Comparison of ENCODE assay signal across 7 mouse cellular contexts in genomic region chr2:103706226-103706625, GRCm38 (mm10). TPM values are rescaled to one million over a fixed set of nuclear protein-coding genes. Genes with fewer than 3 reads are reported as not detected.
DNase-seq lines count a peak whose midpoint lies in the region; ATAC-seq lines count a peak whose summit lies in the region.

No protein-coding gene starts in this region.

- no peak overlapping the region for H3K4me2 ChIP-seq in intestine, embryonic 14.5 days (ENCODE audit: low read length)
- no peak overlapping the region for H3K4me2 ChIP-seq in stomach, embryonic 14.5 days (replicated peaks; ENCODE audit: low read depth, low read length)

- ATAC-seq in intestine, embryonic 14.5 days (replicated peaks; ENCODE audit: low FRiP score, low TSS enrichment, low read depth): peak; percentile 72
- ATAC-seq in megakaryocyte progenitor cell, adult 5-6 weeks (replicated peaks; ENCODE audit: poor library complexity): peak; percentile 52
- ATAC-seq in stomach, embryonic 14.5 days (ENCODE audit: insufficient number of reproducible peaks, insufficient read depth, low FRiP score, low read depth): peak; percentile 76

- no peaks in the 10 kb centered on the region for H3K27me3 ChIP-seq in intestine, embryonic 14.5 days (replicated peaks; ENCODE audit: control insufficient read depth, insufficient read depth, low read length)
- H3K27me3 ChIP-seq in stomach, embryonic 14.5 days (ENCODE audit: control insufficient read depth, insufficient read depth, low read length): no peaks in the 10 kb centered on the region

- H3K4me3 ChIP-seq in intestine, embryonic 14.5 days (ENCODE audit: low read depth, low read length): no peak overlapping the region
- H3K4me3 ChIP-seq in stomach, embryonic 14.5 days (ENCODE audit: low read depth, low read length): no peak overlapping the region

- H3K9ac ChIP-seq in intestine, embryonic 14.5 days (ENCODE audit: low read length): no peak overlapping the region
- no peak overlapping the region for H3K9ac ChIP-seq in stomach, embryonic 14.5 days (replicated peaks; ENCODE audit: low read depth, low read length)

- peaks cover 6% of the 10 kb centered on the region; the same call in 1 of the 2 replicates for H3K36me3 ChIP-seq in intestine, embryonic 14.5 days (ENCODE audit: control insufficient read depth, insufficient read depth, low read length)
- no peaks in the 10 kb centered on the region for H3K36me3 ChIP-seq in stomach, embryonic 14.5 days (ENCODE audit: control insufficient read depth, insufficient read depth, low read length)

- H3K27ac ChIP-seq in intestine, embryonic 14.5 days (ENCODE audit: low read depth): no peak overlapping the region
- no peak overlapping the region for H3K27ac ChIP-seq in stomach, embryonic 14.5 days (ENCODE audit: low read length)

- 41% methylated on average over 11 of the region's 11 CpGs for WGBS in intestine, embryonic 14.5 days
- WGBS in stomach, embryonic 14.5 days: 43% methylated on average over 11 of the region's 11 CpGs

- no peaks in the 10 kb centered on the region for H3K9me3 ChIP-seq in intestine, embryonic 14.5 days (ENCODE audit: control insufficient read depth, low read length)
- H3K9me3 ChIP-seq in stomach, embryonic 14.5 days (ENCODE audit: control insufficient read depth, low read depth, low read length): no peaks in the 10 kb centered on the region

- DNase-seq in adrenal gland, adult 2 months: peak; percentile 85
- DNase-seq in cerebellum, postnatal 25 days: peak; percentile 53 to 74
- DNase-seq in gastrocnemius, postnatal 10 days: peak; percentile 63
- no peak for DNase-seq in intestine, embryonic 14.5 days (ENCODE audit: low spot score)
- peak; percentile 52 to 55 for DNase-seq in left cerebral cortex, adult 18-20 months (ENCODE audit: low spot score in 2 of 2)

- H3K4me1 ChIP-seq in intestine, embryonic 14.5 days (replicated peaks; ENCODE audit: control insufficient read depth, insufficient read depth, low read length): peaks cover 7% of the 10 kb centered on the region; the same call in 1 of the 2 replicates
- H3K4me1 ChIP-seq in stomach, embryonic 14.5 days (ENCODE audit: control insufficient read depth, insufficient read depth, low read length): 0 out of 2 replicates have a peak, but pooled peaks cover 6% of the 10 kb centered on the region

RNA-seq across cellular contexts. Expression of gene Nat10, which starts 54.8 kb away (rescaled TPM):
- 10 to 100 TPM; 38.5 to 56.8 TPM for total RNA-seq in adrenal gland, adult 2 months (2021)
- 43.3 and 58.2 TPM in 2 replicates for polyA plus RNA-seq in adrenal gland, adult 2 months (2012; rRNA removed)
- 10 to 100 TPM; 20.0 to 20.2 TPM for total RNA-seq in gastrocnemius, postnatal 10 days (2021)
- polyA plus RNA-seq in intestine, embryonic 14.5 days (2014; fragmentation: Nextera tagmentation; extraction: Ambion mirVana): 39.0 and 39.3 TPM in 2 replicates
- total RNA-seq in left cerebral cortex, adult 18-20 months (2021): 10 to 100 TPM; 30.6 to 33.2 TPM
- 43.0 and 45.1 TPM in 2 replicates for total RNA-seq in megakaryocyte progenitor cell, adult 5-6 weeks (2015)
- 63.1 and 66.3 TPM in 2 replicates for total RNA-seq in megakaryocyte progenitor cell, adult 5-6 weeks (2017)
- polyA plus RNA-seq in stomach, embryonic 14.5 days (2014; fragmentation: Nextera tagmentation; extraction: Ambion mirVana): 26.7 and 27.4 TPM in 2 replicates
